Mouse (Mus musculus): Measurements from ENCODE around the gene Tmem33. TPM values are rescaled to one million over a fixed set of nuclear protein-coding genes. Genes with fewer than 3 reads are reported as not detected.
A peak's percentile ranks its signal among the peaks of the same experiment; 100 is the strongest.

Tmem33 gene
- 43.7 and 58.1 TPM in 2 replicates for polyA plus RNA-seq (2012; rRNA removed)

GRCm38 (mm10) chr5:67260531-67261371, at the start of gene Tmem33:
TSS of gene Tmem33 (plus strand) at chr5:67260565.
- Histone ChIP-seq H3K4me3 (ENCODE audit: control insufficient read depth, low read depth, low read length) (peak within 1 kb of the TSS; percentile 99), H3K27ac (ENCODE audit: control insufficient read depth, insufficient read depth, low read depth, low read length) (peak within 1 kb of the TSS; percentile 94), H3K36me3 (ENCODE audit: control insufficient read depth, insufficient read depth, low read length) (no peaks in the 10 kb centered on the region), H3K27me3 (ENCODE audit: control insufficient read depth, insufficient read depth, low read length) (no peaks in the 10 kb centered on the region), H3K4me1 (ENCODE audit: control insufficient read depth, insufficient read depth, low read length) (peaks cover 2% of the 10 kb centered on the region; the same call in 1 of the 2 replicates)
- TF ChIP-seq POLR2A (IDR thresholded peaks at IDR 0.05; ENCODE audit: control insufficient read depth, low read depth, low read length) (peak; percentile 76), CTCF (IDR thresholded peaks at IDR 0.05; ENCODE audit: control insufficient read depth, insufficient read depth, insufficient replicate concordance, low read depth, low read length) (no peak)

DNA sequence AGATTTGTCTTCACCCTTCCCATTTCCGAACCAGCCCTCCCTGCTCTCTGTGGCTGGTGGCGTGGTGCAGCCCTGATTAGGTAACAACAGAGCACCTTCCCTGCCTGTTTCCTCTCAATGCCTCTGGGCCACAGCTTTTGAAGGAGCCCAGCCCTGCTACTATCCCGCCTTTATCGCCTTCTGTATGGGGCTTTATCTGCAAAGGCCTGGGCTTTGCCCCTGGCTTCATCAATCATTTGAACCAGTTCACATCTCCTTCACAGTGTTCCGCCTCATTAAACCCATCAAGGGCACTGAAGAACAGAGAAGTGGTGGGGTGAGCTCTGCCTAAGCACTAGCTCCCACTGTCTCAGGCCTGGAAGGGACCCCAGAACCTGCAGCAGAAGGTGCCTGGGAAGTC, 47.2 kb upstream of the Tmem33 start:
- H3K4me1 ChIP-seq (ENCODE audit: control insufficient read depth, insufficient read depth, low read length) = peaks cover 12% of the 10 kb centered on the region
- H3K36me3 ChIP-seq (ENCODE audit: control insufficient read depth, insufficient read depth, low read length) = no peaks in the 10 kb centered on the region
- no peak for TF ChIP-seq POLR2A (IDR thresholded peaks at IDR 0.05; ENCODE audit: control insufficient read depth, low read depth, low read length)
- no peak for TF ChIP-seq CTCF (IDR thresholded peaks at IDR 0.05; ENCODE audit: control insufficient read depth, insufficient read depth, insufficient replicate concordance, low read depth, low read length)
- no peak overlapping the region for H3K4me3 ChIP-seq (ENCODE audit: control insufficient read depth, low read depth, low read length)
- no peaks in the 10 kb centered on the region for H3K27me3 ChIP-seq (ENCODE audit: control insufficient read depth, insufficient read depth, low read length)
- no peak overlapping the region for H3K27ac ChIP-seq (ENCODE audit: control insufficient read depth, insufficient read depth, low read depth, low read length)

GRCm38 (mm10) chr5:67215121-67216030, 45.0 kb upstream of the Tmem33 start:
- peaks cover 12% of the 10 kb centered on the region for H3K4me1 ChIP-seq (ENCODE audit: control insufficient read depth, insufficient read depth, low read length)
- no peaks in the 10 kb centered on the region for H3K27me3 ChIP-seq (ENCODE audit: control insufficient read depth, insufficient read depth, low read length)
- H3K4me3 ChIP-seq (ENCODE audit: control insufficient read depth, low read depth, low read length) = peak overlapping the region; percentile 35
- no peak for TF ChIP-seq CTCF (IDR thresholded peaks at IDR 0.05; ENCODE audit: control insufficient read depth, insufficient read depth, insufficient replicate concordance, low read depth, low read length)
- no peak for TF ChIP-seq POLR2A (IDR thresholded peaks at IDR 0.05; ENCODE audit: control insufficient read depth, low read depth, low read length)
- no peaks in the 10 kb centered on the region for H3K36me3 ChIP-seq (ENCODE audit: control insufficient read depth, insufficient read depth, low read length)
- no peak overlapping the region for H3K27ac ChIP-seq (ENCODE audit: control insufficient read depth, insufficient read depth, low read depth, low read length)

DNA sequence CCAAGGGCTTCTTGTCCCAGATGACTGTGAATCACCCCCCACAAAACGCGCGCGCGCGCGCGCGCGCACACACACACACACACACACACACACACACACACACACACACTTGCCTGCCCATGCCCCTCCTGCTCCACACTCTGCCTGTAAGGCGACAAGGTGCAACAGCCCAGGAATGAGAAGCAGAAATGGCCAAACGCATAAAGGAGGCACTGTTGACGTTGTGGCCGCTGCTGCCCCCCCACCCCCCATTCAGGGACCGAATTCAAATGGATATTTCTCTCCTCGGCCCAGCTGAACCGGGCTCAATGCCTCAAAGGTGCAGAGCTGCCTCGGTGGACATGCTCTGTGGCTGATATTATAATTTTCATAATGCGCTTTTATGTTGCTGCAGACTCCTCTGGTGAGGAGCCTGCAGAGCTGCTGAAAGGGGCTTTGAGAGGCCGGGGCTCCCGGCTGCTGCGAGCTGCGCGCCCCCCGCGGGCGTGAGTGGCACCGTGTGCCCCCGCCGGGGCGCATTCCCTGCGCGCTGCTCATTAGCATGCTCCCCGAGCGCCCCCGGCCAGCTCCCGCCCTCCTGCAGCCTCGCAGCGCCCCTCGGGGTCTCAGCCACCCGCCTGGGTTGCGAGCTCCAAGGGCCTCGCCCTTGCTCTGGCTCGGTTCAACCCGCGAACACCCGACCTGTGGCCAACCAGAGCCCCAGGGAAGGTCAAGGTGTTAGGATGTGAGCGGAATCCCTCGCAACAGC, 44.2 kb upstream of the Tmem33 start:
- Histone ChIP-seq H3K27me3 (ENCODE audit: control insufficient read depth, insufficient read depth, low read length) (no peaks in the 10 kb centered on the region), H3K4me3 (ENCODE audit: control insufficient read depth, low read depth, low read length) (peak overlapping the region; percentile 15), H3K27ac (ENCODE audit: control insufficient read depth, insufficient read depth, low read depth, low read length) (no peak overlapping the region), H3K4me1 (ENCODE audit: control insufficient read depth, insufficient read depth, low read length) (peaks cover 12% of the 10 kb centered on the region), H3K36me3 (ENCODE audit: control insufficient read depth, insufficient read depth, low read length) (no peaks in the 10 kb centered on the region)
- TF ChIP-seq CTCF (IDR thresholded peaks at IDR 0.05; ENCODE audit: control insufficient read depth, insufficient read depth, insufficient replicate concordance, low read depth, low read length) (no peak), POLR2A (IDR thresholded peaks at IDR 0.05; ENCODE audit: control insufficient read depth, low read depth, low read length) (no peak)

DNA sequence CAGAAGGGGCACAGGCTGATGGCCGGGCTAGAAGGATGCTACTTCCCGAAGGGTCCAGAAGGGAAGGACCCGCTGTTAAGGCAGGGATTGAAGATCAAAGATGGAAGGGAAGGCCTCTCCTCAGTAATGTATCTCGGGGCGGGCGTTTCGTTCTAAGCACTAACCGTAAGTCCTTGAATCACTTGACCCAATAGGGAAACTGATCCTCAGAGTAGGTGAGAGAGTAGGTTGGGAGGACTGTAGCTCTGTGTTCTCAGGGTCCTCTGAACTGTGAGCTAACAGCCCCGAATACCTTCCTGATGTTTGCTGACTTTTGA, 43.6 kb upstream of the Tmem33 start:
- no peak for TF ChIP-seq CTCF (IDR thresholded peaks at IDR 0.05; ENCODE audit: control insufficient read depth, insufficient read depth, insufficient replicate concordance, low read depth, low read length)
- TF ChIP-seq POLR2A (IDR thresholded peaks at IDR 0.05; ENCODE audit: control insufficient read depth, low read depth, low read length) = no peak
- peak overlapping the region; percentile 15 for H3K4me3 ChIP-seq (ENCODE audit: control insufficient read depth, low read depth, low read length)
- H3K27me3 ChIP-seq (ENCODE audit: control insufficient read depth, insufficient read depth, low read length) = no peaks in the 10 kb centered on the region
- no peak overlapping the region for H3K27ac ChIP-seq (ENCODE audit: control insufficient read depth, insufficient read depth, low read depth, low read length)
- no peaks in the 10 kb centered on the region for H3K36me3 ChIP-seq (ENCODE audit: control insufficient read depth, insufficient read depth, low read length)
- peaks cover 12% of the 10 kb centered on the region for H3K4me1 ChIP-seq (ENCODE audit: control insufficient read depth, insufficient read depth, low read length)

GRCm38 (mm10) chr5:67221901-67222300, 38.5 kb upstream of the Tmem33 start:
- no peak for TF ChIP-seq POLR2A (IDR thresholded peaks at IDR 0.05; ENCODE audit: control insufficient read depth, low read depth, low read length)
- TF ChIP-seq CTCF (IDR thresholded peaks at IDR 0.05; ENCODE audit: control insufficient read depth, insufficient read depth, insufficient replicate concordance, low read depth, low read length) = no peak
- no peaks in the 10 kb centered on the region for H3K36me3 ChIP-seq (ENCODE audit: control insufficient read depth, insufficient read depth, low read length)
- no peak overlapping the region for H3K4me3 ChIP-seq (ENCODE audit: control insufficient read depth, low read depth, low read length)
- no peak overlapping the region for H3K27ac ChIP-seq (ENCODE audit: control insufficient read depth, insufficient read depth, low read depth, low read length)
- peaks cover 3% of the 10 kb centered on the region; the same call in 1 of the 2 replicates for H3K27me3 ChIP-seq (ENCODE audit: control insufficient read depth, insufficient read depth, low read length)
- H3K4me1 ChIP-seq (ENCODE audit: control insufficient read depth, insufficient read depth, low read length) = peaks cover 7% of the 10 kb centered on the region; the same call in 1 of the 2 replicates

Data from testis, adult 2 months (tissue).